Mouse (Mus musculus) kidney, adult 2 months (tissue): ENCODE measurements around the gene Atp1a2. TPM values are rescaled to one million over a fixed set of nuclear protein-coding genes. Genes with fewer than 3 reads are reported as not detected.

Experiments
- DNase-seq: peaks from one replicate; pipeline ENCODE4 v3.0.0; 2021
- H3K27ac ChIP-seq: fragments of 200-500 bp; 2 replicates; pipeline ENCODE4 v1.5.1; 2012; ENCODE audit warnings: low read depth, low read length, control low read depth, inconsistent platforms; ENCODE audit not compliant: insufficient read depth
- H3K27me3 ChIP-seq: fragments of 200-500 bp; replicated peaks from 2 replicates; pipeline ENCODE4 v1.6.1; 2012; ENCODE audit warnings: mild to moderate bottlenecking, moderate library complexity, low read length, inconsistent platforms; ENCODE audit not compliant: control insufficient read depth, insufficient read depth
- H3K36me3 ChIP-seq: fragments of 200-500 bp; 2 replicates; pipeline ENCODE4 v1.6.1; 2012; ENCODE audit warnings: mild to moderate bottlenecking, moderate library complexity, low read length, inconsistent platforms; ENCODE audit not compliant: control insufficient read depth, insufficient read depth
- H3K4me1 ChIP-seq: fragments of 200-500 bp; 2 replicates; pipeline ENCODE4 v1.6.1; 2011; ENCODE audit warnings: low read length; ENCODE audit not compliant: control insufficient read depth, insufficient read depth
- H3K4me3 ChIP-seq: fragments of 200-500 bp; 2 replicates; pipeline ENCODE4 v1.5.1; 2011; ENCODE audit warnings: mild to moderate bottlenecking, low read depth, low read length, control low read depth; ENCODE audit not compliant: insufficient read depth
- CTCF ChIP-seq: fragments of 200-500 bp; conservative IDR thresholded peaks from 2 replicates; pipeline ENCODE4 v1.5.1; 2011; ENCODE audit warnings: low read depth, mild to moderate bottlenecking, control low read depth, low read length, moderate library complexity, mixed read lengths; ENCODE audit not compliant: insufficient read depth, insufficient read length
- POLR2A ChIP-seq: fragments of 200-500 bp; IDR thresholded peaks from one replicate; pipeline ENCODE4 v1.6.1; 2011; ENCODE audit warnings: low read depth, low read length, control low read depth
- WGBS: fragments of 180-500 bp; shearing (Covaris S2); methylation state at CpG from one replicate; pipeline ENCODE4 v1.1.7; 2018; 5-methylcytosine and 5-hydroxymethylcytosine counted together
- polyA plus RNA-seq: library from polyadenylated mRNA; depleted of rRNA; stranded (reverse); fragments of >200 nt; gene quantifications from 2 replicates; pipeline ENCODE4 v1.2.3, GENCODE M21; 2012

Gene Atp1a2
- polyA plus RNA-seq, 1 experiment: 36.4 TPM

DNA sequence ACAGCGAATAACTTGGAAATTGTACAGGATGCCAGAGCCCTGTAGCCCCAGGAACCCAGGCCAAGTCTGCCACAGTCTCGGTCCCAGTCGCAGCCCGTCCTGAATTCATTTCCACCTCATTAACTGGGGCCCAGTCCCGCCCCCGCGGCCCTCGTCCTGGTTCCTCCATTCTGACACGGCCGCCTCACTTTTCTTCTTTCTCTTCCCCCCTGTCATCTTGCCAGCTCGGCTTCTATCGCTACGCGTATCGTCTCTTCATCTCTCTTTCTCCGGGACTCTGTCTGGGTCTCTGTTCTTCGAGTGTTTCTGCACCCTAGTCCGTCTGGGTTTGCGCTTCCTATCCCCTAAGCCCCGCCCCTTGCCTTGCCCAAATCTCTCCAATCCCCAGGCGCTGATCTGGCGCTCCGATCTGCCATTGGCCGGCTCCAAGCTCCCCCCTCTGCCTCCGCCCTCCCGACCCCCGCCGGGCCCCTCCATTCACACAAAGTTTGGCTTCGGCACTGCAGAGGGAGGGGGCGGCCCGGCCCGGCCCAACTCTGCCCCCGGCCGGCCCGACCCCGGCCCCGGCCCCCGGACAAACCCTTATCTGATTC lies 43.0 kb upstream of the Atp1a2 start, which contains the start of gene Kcnj10:
Gene Kcnj10, plus strand, starts transcription at position 482 of the 593 bp plus-strand sequence.
- peak within 1 kb of the TSS; percentile 81 for H3K27ac ChIP-seq
- H3K4me1 ChIP-seq: no peaks in the 10 kb centered on the region
- TF ChIP-seq CTCF (no peak), POLR2A (no peak)
- H3K27me3 ChIP-seq: no peaks in the 10 kb centered on the region
- H3K36me3 ChIP-seq: no peaks in the 10 kb centered on the region
- peak; percentile 84 for DNase-seq
- peak within 1 kb of the TSS; percentile 50 for H3K4me3 ChIP-seq
- WGBS: 1% methylated on average over 38 of the region's 38 CpGs

GRCm38 (mm10) chr1:172337411-172338185 lies 39.7 kb upstream of the Atp1a2 start:
- TF ChIP-seq POLR2A (no peak), CTCF (no peak)
- WGBS: 64% methylated on average over 2 of the region's 2 CpGs
- no peak overlapping the region for H3K4me3 ChIP-seq
- H3K4me1 ChIP-seq: no peaks in the 10 kb centered on the region
- no peaks in the 10 kb centered on the region for H3K27me3 ChIP-seq
- no peaks in the 10 kb centered on the region for H3K36me3 ChIP-seq
- no peak for DNase-seq
- no peak overlapping the region for H3K27ac ChIP-seq

GRCm38 (mm10) chr1:172335804-172336203 lies 37.9 kb upstream of the Atp1a2 start:
- 83% methylated on average over 15 of the region's 15 CpGs for WGBS

GRCm38 (mm10) chr1:172333512-172333911 lies 35.6 kb upstream of the Atp1a2 start:
- DNase-seq: no peak
- Histone ChIP-seq H3K36me3 (no peaks in the 10 kb centered on the region), H3K4me3 (no peak overlapping the region), H3K27ac (no peak overlapping the region), H3K4me1 (no peaks in the 10 kb centered on the region), H3K27me3 (no peaks in the 10 kb centered on the region)
- 22% methylated on average over 3 of the region's 3 CpGs for WGBS
- TF ChIP-seq CTCF (peak; percentile 49; the same call in 1 of the 2 replicates), POLR2A (no peak)

More at GRCm38 (mm10) chr1:172335804-172336203, 37.9 kb upstream of the Atp1a2 start:
- no peak for DNase-seq
- H3K27ac ChIP-seq: no peak overlapping the region
- TF ChIP-seq CTCF: no peak
- no peak for TF ChIP-seq POLR2A
- no peaks in the 10 kb centered on the region for H3K4me1 ChIP-seq
- no peak overlapping the region for H3K4me3 ChIP-seq
- no peaks in the 10 kb centered on the region for H3K36me3 ChIP-seq
- H3K27me3 ChIP-seq: no peaks in the 10 kb centered on the region

GRCm38 (mm10) chr1:172332925-172333324 lies 35.1 kb upstream of the Atp1a2 start:
- no peaks in the 10 kb centered on the region for H3K36me3 ChIP-seq
- 84% methylated on average over 2 of the region's 2 CpGs for WGBS
- H3K27me3 ChIP-seq: no peaks in the 10 kb centered on the region; the same call in 1 of the 2 replicates
- H3K27ac ChIP-seq: no peak overlapping the region
- TF ChIP-seq POLR2A (no peak), CTCF (no peak)
- DNase-seq: no peak
- H3K4me3 ChIP-seq: no peak overlapping the region
- H3K4me1 ChIP-seq: no peaks in the 10 kb centered on the region

- Histone ChIP-seq H3K27me3 (no peaks in the 10 kb centered on the region; the same call in 1 of the 2 replicates), H3K27ac (no peak overlapping the region), H3K4me3 (no peak overlapping the region), H3K4me1 (no peaks in the 10 kb centered on the region), H3K36me3 (no peaks in the 10 kb centered on the region)
- TF ChIP-seq POLR2A: no peak
- no peak for TF ChIP-seq CTCF
- DNase-seq: no peak
- 77% methylated on average over 8 of the region's 8 CpGs for WGBS
Measured at GRCm38 (mm10) chr1:172331422-172331947, 33.6 kb upstream of the Atp1a2 start.

GRCm38 (mm10) chr1:172329616-172330015 lies 31.8 kb upstream of the Atp1a2 start:
- H3K36me3 ChIP-seq: no peaks in the 10 kb centered on the region
- no peaks in the 10 kb centered on the region; the same call in 1 of the 2 replicates for H3K4me1 ChIP-seq
- no peak overlapping the region for H3K27ac ChIP-seq
- TF ChIP-seq CTCF (no peak), POLR2A (no peak)
- H3K4me3 ChIP-seq: no peak overlapping the region
- no peak for DNase-seq
- 69% methylated on average over 6 of the region's 6 CpGs for WGBS
- no peaks in the 10 kb centered on the region; the same call in 1 of the 2 replicates for H3K27me3 ChIP-seq
